Mouse (Mus musculus) cerebellum, adult 2 months (tissue): ENCODE data around the gene Slc17a8.

ENCODE experiments used
- CTCF ChIP-seq: fragments of 200-500 bp; IDR thresholded peaks from 2 replicates; pipeline ENCODE4 v1.5.1; 2011; ENCODE audit warnings: low read depth, mild to moderate bottlenecking, control low read depth, low read length, moderate library complexity, borderline replicate concordance; ENCODE audit not compliant: insufficient read depth
- POLR2A ChIP-seq: fragments of 200-500 bp; IDR thresholded peaks from 2 replicates; pipeline ENCODE4 v1.6.1; 2011; ENCODE audit warnings: low read length, control low read depth, borderline replicate concordance; ENCODE audit not compliant: insufficient read depth

GRCm38 (mm10) chr10:89594309-89594708, 26.7 kb downstream of the Slc17a8 start:
- TF ChIP-seq CTCF (no peak), POLR2A (no peak)
